Mouse (Mus musculus) testis, adult 2 months (tissue): ENCODE measurements around the gene Slc39a2.

Experiments used
- CTCF ChIP-seq: fragments of 200-500 bp; IDR thresholded peaks from 2 replicates; pipeline ENCODE4 v1.5.1; 2012; ENCODE audit warnings: low read depth, mild to moderate bottlenecking, inconsistent platforms, low read length, moderate library complexity; ENCODE audit not compliant: control insufficient read depth, insufficient read depth, insufficient replicate concordance
- POLR2A ChIP-seq: fragments of 200-500 bp; IDR thresholded peaks from 2 replicates; pipeline ENCODE4 v1.6.1; 2012; ENCODE audit warnings: low read depth, mild to moderate bottlenecking, inconsistent platforms, low read length, moderate library complexity; ENCODE audit not compliant: control insufficient read depth

GRCm38 (mm10) chr14:51903782-51904181 is 11.1 kb downstream of the Slc39a2 start:
- TF ChIP-seq POLR2A = no peak
- no peak for TF ChIP-seq CTCF
